Mouse (Mus musculus): ENCODE data around the gene Ubox5. TPM values are rescaled to one million over a fixed set of nuclear protein-coding genes. Genes with fewer than 3 reads are reported as not detected.
A peak's percentile ranks its signal among the peaks of the same experiment; 100 is the strongest.
"Not testable (repeated sequence)": the region's sequence is repeated elsewhere in the genome, so short reads cannot be mapped to it uniquely, and the experiment has no call there.

Gene Ubox5
- polyA plus RNA-seq, 1 experiment from 2014 or later, result 11.0 TPM

DNA sequence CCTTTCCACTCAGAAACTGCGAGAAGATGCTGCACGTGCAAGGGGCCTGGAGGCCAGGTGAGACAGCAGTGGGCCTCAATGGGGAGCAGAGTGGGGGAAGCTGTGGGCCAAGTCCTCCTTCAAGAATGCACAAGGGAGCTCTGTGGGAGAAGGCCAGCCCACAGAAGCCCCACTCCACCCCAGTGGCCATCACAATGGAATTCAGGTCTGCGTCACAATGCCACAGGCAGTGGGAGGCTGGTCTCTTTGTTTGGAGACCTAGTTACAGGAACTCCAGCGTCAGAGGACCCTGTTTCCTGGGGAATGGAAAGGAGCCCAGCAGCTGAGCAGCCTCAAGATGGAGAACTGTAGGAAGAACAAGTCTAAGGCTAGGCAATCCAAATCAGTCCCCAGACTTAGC, 40.7 kb downstream of the Ubox5 start:
- no peaks in the 10 kb centered on the region for H3K9me3 ChIP-seq
- H3K4me1 ChIP-seq, result 0 out of 2 replicates have a peak, but pooled peaks cover 5% of the 10 kb centered on the region
- no peak overlapping the region for H3K4me3 ChIP-seq
- no peak overlapping the region for H3K27ac ChIP-seq
- no peaks in the 10 kb centered on the region for H3K27me3 ChIP-seq
- H3K4me2 ChIP-seq, result no peak overlapping the region
- ATAC-seq (ENCODE audit: insufficient number of reproducible peaks, low FRiP score, low TSS enrichment, low read depth), result no peak
- no peak overlapping the region for H3K9ac ChIP-seq
- H3K36me3 ChIP-seq, result peaks cover 17% of the 10 kb centered on the region
- 72% methylated on average over 4 of the region's 4 CpGs for WGBS

DNA sequence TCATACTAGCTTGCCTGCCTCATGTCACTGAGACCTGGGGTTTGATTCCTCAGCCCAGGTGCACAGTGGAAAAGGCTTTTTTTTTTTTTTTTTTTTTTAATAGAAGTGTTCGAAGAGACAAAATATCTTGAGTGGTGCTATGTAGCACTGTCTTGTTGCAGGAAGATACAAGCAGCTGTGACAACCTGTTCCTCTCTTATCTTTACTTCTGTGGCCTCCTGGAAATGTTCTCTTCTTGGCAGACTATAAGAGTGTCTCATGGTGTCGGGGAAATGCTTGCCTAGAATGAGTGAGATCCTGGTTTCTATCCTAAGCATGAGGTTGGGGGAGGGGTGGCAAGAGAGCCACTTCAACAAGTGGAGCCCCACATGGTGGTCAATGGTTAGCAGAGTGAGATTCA, 41.5 kb downstream of the Ubox5 start:
- ATAC-seq (ENCODE audit: insufficient number of reproducible peaks, low FRiP score, low TSS enrichment, low read depth), result no peak
- Histone ChIP-seq H3K4me2 (no peak overlapping the region), H3K9ac (no peak overlapping the region), H3K27ac (no peak overlapping the region), H3K36me3 (peaks cover 14% of the 10 kb centered on the region), H3K4me1 (0 out of 2 replicates have a peak, but pooled peaks cover 5% of the 10 kb centered on the region), H3K27me3 (no peaks in the 10 kb centered on the region), H3K9me3 (no peaks in the 10 kb centered on the region), H3K4me3 (no peak overlapping the region)
- 74% methylated on average over 2 of the region's 2 CpGs for WGBS

DNA sequence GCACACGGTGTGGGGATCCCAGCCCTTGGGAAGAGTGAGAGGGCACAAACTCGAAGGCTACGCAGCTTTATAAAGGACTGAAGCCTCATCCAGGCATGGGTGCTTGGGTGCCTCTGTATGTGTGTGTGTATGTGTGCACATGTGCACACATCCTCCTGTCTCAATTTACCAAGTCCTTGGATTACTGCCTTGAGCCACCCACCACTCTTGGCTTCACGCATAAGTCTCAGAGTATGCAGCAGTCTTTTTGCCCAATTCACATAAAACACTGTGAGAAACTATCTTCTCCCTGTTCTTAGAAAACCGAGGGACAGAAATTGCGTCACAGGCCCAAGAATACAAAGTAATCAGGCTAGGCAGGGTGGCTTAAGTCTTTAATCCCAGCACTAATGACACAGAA, 43.8 kb downstream of the Ubox5 start:
- no peak overlapping the region for H3K27ac ChIP-seq
- peaks cover 8% of the 10 kb centered on the region for H3K4me1 ChIP-seq
- H3K27me3 ChIP-seq, result peaks cover 22% of the 10 kb centered on the region
- 82% methylated on average over 6 of the region's 6 CpGs for WGBS
- no peaks in the 10 kb centered on the region for H3K9me3 ChIP-seq
- no peak for ATAC-seq (ENCODE audit: insufficient number of reproducible peaks, low FRiP score, low TSS enrichment, low read depth)
- H3K4me2 ChIP-seq, result no peak overlapping the region
- no peak overlapping the region for H3K9ac ChIP-seq
- H3K4me3 ChIP-seq, result no peak overlapping the region
- peaks cover 6% of the 10 kb centered on the region for H3K36me3 ChIP-seq

DNA sequence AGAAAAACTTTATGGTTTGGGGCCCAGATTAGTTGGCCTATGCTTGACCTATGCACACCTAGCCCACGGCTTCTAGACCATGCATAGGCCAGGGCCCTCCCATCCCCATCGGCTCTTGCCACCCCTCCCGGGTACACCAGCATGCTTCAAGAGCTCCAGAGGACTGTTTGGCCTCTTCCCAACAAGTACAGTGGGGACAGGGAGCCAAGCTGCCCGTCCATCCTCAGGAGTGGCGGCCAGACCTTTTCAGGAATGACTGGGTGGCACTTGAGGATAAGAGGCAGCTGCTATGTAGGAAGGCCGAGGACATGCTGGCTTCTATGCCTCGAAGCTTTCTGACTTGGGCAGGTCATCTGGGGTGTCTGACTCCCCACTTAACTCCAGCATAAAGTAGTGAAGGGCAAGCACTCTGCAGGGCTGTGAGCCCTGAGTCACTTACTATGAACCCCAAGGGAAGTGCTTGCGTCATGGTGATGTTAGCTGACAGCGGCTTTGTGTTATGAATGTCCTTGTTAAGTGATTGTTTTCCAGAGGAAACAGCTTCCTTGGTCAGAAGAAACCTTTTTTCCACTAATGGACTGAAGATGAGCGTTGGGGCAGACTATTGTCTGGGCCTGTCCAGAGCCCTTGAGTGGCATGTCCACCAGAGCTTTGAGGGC, 45.8 kb downstream of the Ubox5 start:
- ATAC-seq (ENCODE audit: insufficient number of reproducible peaks, low FRiP score, low TSS enrichment, low read depth), result no peak
- Histone ChIP-seq H3K27ac (no peak overlapping the region), H3K4me3 (no peak overlapping the region), H3K27me3 (peaks cover 42% of the 10 kb centered on the region), H3K9ac (no peak overlapping the region), H3K36me3 (no peaks in the 10 kb centered on the region), H3K9me3 (no peaks in the 10 kb centered on the region), H3K4me1 (peaks cover 18% of the 10 kb centered on the region), H3K4me2 (no peak overlapping the region)
- 84% methylated on average over 10 of the region's 10 CpGs for WGBS

DNA sequence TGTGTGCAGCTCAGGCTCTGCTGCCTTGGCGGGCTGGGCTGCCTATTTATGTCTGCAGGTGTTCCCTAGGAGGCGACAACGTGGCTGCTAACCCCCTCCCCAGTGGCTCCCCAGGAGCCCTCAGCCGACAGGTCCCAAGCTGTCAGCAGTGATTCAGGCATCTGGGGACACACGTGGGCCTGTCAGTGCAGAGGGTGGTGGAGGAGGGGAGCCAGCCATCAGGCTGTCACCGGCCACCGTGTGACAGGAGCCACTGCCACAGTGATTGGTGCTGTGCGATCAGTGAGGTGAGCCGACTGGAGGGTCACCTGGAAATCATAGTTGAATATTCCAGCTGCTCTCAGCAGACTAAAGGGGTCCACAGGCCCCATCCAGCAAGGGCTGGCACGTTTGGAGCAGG, 47.3 kb downstream of the Ubox5 start, which contains the start of gene Avp:
TSS of gene Avp (minus strand) at position 3 of the 400 bp plus-strand sequence.
- ATAC-seq (ENCODE audit: insufficient number of reproducible peaks, low FRiP score, low TSS enrichment, low read depth), result no peak
- Histone ChIP-seq H3K9ac (no peak within 1 kb of the TSS), H3K36me3 (no peaks in the 10 kb centered on the region), H3K27me3 (peaks cover 57% of the 10 kb centered on the region), H3K9me3 (no peaks in the 10 kb centered on the region), H3K4me3 (peak within 1 kb of the TSS; percentile 39; the same call in 1 of the 2 replicates), H3K27ac (no peak within 1 kb of the TSS), H3K4me1 (peaks cover 20% of the 10 kb centered on the region), H3K4me2 (no peak within 1 kb of the TSS)
- 30% methylated on average over 10 of the region's 10 CpGs for WGBS

DNA sequence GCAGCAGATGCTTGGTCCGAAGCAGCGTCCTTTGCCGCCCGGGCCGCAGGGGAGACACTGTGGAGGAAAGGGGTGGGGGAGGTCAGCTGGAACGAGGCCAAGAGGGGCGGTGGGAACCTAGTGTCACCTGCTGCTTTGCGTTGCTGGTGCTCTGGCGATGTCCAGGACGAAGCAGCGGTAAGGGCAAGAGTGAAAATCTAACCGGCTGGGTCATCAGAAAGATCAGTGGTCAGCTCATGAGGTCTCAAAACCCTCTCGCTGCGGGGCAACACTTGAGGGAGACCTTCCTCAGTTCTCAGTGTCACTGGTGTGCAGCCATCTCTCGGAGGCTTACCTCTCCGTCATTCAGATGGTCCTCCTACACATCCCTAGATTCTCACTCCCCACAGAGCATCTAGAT, 48.6 kb downstream of the Ubox5 start:
- Histone ChIP-seq H3K27ac (no peak overlapping the region), H3K36me3 (no peaks in the 10 kb centered on the region), H3K4me2 (peak overlapping the region; percentile 71), H3K9me3 (no peaks in the 10 kb centered on the region), H3K9ac (no peak overlapping the region), H3K4me1 (peaks cover 32% of the 10 kb centered on the region), H3K4me3 (peak overlapping the region; percentile 39), H3K27me3 (peaks cover 70% of the 10 kb centered on the region)
- WGBS, result 7% methylated on average over 16 of the region's 16 CpGs
- no peak for ATAC-seq (ENCODE audit: insufficient number of reproducible peaks, low FRiP score, low TSS enrichment, low read depth)

DNA sequence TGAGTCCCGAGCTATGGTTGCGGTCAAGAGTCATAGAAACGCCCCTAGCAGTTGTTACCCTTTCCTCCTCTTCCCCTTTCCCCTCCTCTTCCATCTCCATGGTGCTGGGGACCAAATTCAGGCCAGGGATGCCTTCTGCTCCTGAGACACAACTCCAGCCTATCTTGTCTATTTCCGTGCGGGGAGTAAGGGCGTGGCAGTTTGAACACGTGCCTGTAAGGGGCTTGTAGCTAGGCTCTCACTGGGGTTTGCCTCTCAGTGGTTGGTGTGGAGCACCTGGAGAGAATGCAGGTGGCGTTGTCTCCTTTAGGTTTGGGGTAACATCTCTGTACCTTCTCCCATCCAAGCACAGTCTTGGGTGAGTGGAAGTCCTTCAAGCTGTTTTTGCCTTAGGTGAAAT, 50.0 kb downstream of the Ubox5 start:
- Histone ChIP-seq H3K9ac (no peak overlapping the region), H3K9me3 (no peaks in the 10 kb centered on the region), H3K4me1 (peaks cover 35% of the 10 kb centered on the region), H3K4me2 (no peak overlapping the region), H3K27ac (no peak overlapping the region), H3K4me3 (no peak overlapping the region), H3K36me3 (no peaks in the 10 kb centered on the region), H3K27me3 (peaks cover 84% of the 10 kb centered on the region)
- 6% methylated on average over 8 of the region's 8 CpGs for WGBS
- no peak for ATAC-seq (ENCODE audit: insufficient number of reproducible peaks, low FRiP score, low TSS enrichment, low read depth)

DNA sequence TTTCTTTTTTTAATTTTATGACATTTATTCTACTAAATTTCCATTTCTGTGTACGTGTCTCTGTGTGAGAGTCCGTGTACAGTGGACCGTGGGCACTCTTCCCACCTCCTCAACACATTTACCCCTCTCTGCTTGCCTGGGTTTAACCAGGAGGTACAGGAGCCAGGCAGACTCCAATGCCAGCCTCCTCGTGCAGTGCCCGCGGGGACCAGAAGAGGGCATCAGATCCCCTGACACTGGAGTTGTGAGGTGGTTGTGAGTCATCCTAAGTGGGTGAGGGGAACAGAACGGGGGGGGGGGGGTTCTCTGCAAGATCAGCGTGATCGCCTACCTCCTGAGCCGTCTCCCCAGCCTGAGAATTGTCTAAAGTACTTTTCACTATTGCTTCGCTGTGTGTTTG, 51.7 kb downstream of the Ubox5 start:
- no peak overlapping the region for H3K9ac ChIP-seq
- H3K36me3 ChIP-seq, result no peaks in the 10 kb centered on the region
- WGBS, result 14% methylated on average over 11 of the region's 11 CpGs
- no peak overlapping the region for H3K4me3 ChIP-seq
- H3K9me3 ChIP-seq, result no peaks in the 10 kb centered on the region
- no peak overlapping the region for H3K4me2 ChIP-seq
- H3K27ac ChIP-seq, result no peak overlapping the region
- H3K27me3 ChIP-seq, result peaks cover 87% of the 10 kb centered on the region
- no peak for ATAC-seq (ENCODE audit: insufficient number of reproducible peaks, low FRiP score, low TSS enrichment, low read depth)
- H3K4me1 ChIP-seq, result peaks cover 35% of the 10 kb centered on the region

DNA sequence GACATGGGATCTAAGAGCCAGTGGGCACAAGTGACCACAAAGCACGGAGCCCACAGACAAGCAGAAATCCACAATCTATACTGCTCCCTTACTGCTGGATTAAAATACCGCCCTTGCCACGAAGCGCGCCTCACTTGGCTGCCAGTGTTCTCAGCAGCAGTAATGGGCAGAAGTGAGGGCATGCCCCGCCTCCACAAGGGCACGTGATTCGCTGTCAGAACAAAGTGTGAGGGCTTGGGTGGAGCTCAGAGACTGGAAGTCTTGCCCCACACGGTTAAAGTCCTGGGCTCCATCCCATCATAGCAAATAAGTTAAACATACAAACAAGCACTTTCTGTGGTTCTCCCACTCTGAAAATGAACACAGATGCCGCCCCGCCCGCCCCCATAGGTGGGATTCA, 52.2 kb downstream of the Ubox5 start:
- WGBS, result 4% methylated on average over 12 of the region's 12 CpGs
- no peak for ATAC-seq (ENCODE audit: insufficient number of reproducible peaks, low FRiP score, low TSS enrichment, low read depth)
- no peak overlapping the region for H3K9ac ChIP-seq

DNA sequence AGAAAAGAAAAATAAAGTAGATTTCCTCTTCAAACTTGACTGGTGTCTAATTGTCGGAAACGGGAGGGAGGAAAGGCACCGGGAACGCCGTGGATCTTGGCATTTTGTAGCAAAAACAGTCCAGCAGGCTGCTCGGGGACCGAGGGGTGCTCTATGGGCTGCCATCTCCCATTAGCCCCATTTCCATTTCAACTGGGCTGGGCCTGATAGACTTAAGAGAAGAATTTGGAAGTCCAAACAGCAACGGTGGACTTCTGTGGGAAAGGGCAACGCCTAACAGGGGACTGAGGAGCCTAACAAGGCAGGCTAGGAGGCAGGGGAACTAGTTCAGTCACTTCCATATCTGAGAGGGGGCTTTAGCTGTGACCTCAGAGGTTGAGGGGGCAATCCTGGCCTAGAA, 52.8 kb downstream of the Ubox5 start:
- WGBS, result 8% methylated on average over 9 of the region's 9 CpGs
- peak overlapping the region; percentile 33 for H3K4me3 ChIP-seq
- peaks cover 35% of the 10 kb centered on the region for H3K4me1 ChIP-seq
- 0 out of 2 replicates have a peak overlapping the region, but pooled peaks have one; percentile 14 for H3K9ac ChIP-seq
- no peak for ATAC-seq (ENCODE audit: insufficient number of reproducible peaks, low FRiP score, low TSS enrichment, low read depth)
- H3K36me3 ChIP-seq, result no peaks in the 10 kb centered on the region
- no peak overlapping the region for H3K27ac ChIP-seq
- peak overlapping the region; percentile 55 for H3K4me2 ChIP-seq
- peaks cover 75% of the 10 kb centered on the region for H3K27me3 ChIP-seq
- H3K9me3 ChIP-seq, result no peaks in the 10 kb centered on the region

More for the DNA sequence above, 52.2 kb downstream of the Ubox5 start:
- no peak overlapping the region for H3K27ac ChIP-seq
- H3K4me2 ChIP-seq, result no peak overlapping the region
- peak overlapping the region; percentile 8; the same call in 1 of the 2 replicates for H3K4me3 ChIP-seq
- peaks cover 82% of the 10 kb centered on the region for H3K27me3 ChIP-seq
- H3K36me3 ChIP-seq, result no peaks in the 10 kb centered on the region
- peaks cover 35% of the 10 kb centered on the region for H3K4me1 ChIP-seq
- H3K9me3 ChIP-seq, result no peaks in the 10 kb centered on the region

DNA sequence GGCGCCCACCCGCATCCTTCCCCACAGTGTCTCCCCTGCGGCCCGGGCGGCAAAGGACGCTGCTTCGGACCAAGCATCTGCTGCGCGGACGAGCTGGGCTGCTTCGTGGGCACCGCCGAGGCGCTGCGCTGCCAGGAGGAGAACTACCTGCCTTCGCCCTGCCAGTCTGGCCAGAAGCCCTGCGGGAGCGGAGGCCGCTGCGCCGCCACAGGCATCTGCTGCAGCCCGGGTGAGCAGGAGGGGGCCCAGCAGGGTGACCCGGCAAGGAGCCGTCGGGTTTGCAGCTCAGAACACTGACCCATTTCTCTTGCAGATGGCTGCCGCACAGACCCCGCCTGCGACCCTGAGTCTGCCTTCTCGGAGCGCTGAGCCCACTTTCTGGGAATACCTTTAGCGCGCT, 53.3 kb downstream of the Ubox5 start:
- H3K27ac ChIP-seq; H3K36me3 ChIP-seq; H3K9me3 ChIP-seq; ATAC-seq (ENCODE audit: insufficient number of reproducible peaks, low FRiP score, low TSS enrichment, low read depth): not testable (repeated sequence)
- peak overlapping the region; percentile 55 for H3K4me2 ChIP-seq
- H3K9ac ChIP-seq, result 0 out of 2 replicates have a peak overlapping the region, but pooled peaks have one; percentile 14
- peak overlapping the region; percentile 33 for H3K4me3 ChIP-seq
- peaks cover 35% of the 10 kb centered on the region for H3K4me1 ChIP-seq
- 3% methylated on average over 30 of the region's 32 CpGs for WGBS
- H3K27me3 ChIP-seq, result peaks cover 71% of the 10 kb centered on the region

DNA sequence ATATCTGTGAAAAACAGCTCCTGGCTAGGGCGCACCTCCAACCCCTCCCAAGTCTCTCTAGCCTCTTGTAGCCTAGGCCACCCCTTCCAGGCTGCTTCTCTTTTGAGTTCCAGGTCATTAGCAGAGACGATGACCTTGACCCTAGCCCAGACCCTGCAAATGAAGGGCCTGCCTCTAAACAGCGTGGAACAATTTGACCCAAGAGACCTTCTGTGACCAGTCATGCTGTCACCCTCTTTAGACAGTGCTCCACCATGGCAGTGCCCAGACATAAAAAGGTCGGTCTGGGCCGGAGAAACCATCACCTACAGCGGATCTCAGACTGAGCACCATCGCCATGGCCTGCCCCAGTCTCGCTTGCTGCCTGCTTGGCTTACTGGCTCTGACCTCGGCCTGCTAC, 54.0 kb downstream of the Ubox5 start, which contains the start of gene Oxt:
TSS of gene Oxt (plus strand) at position 301 of the 400 bp plus-strand sequence.
- peaks cover 30% of the 10 kb centered on the region for H3K4me1 ChIP-seq
- WGBS, result 47% methylated on average over 9 of the region's 9 CpGs
- peaks cover 64% of the 10 kb centered on the region for H3K27me3 ChIP-seq
- H3K36me3 ChIP-seq, result no peaks in the 10 kb centered on the region
- no peaks in the 10 kb centered on the region for H3K9me3 ChIP-seq
- H3K9ac ChIP-seq, result 0 out of 2 replicates have a peak within 1 kb of the TSS, but pooled peaks have one; percentile 14
- no peak for ATAC-seq (ENCODE audit: insufficient number of reproducible peaks, low FRiP score, low TSS enrichment, low read depth)
- H3K4me3 ChIP-seq, result peak within 1 kb of the TSS; percentile 33
- peak within 1 kb of the TSS; percentile 55 for H3K4me2 ChIP-seq
- no peak within 1 kb of the TSS for H3K27ac ChIP-seq

Measured in limb, embryonic 15.5 days (tissue).